Mouse (Mus musculus): ENCODE results near the gene Hoxc11.

GRCm38 (mm10) chr15:102963671-102964640 lies 9.7 kb downstream of the Hoxc11 start:
- TF ChIP-seq TAL1 (IDR thresholded peaks at IDR 0.05; ENCODE audit: low read length) = no peak
- no peak for TF ChIP-seq GATA1 (IDR thresholded peaks at IDR 0.05; ENCODE audit: low read length)

Data from erythroblast, embryonic 14.5 days (primary cell).